Mouse (Mus musculus) megakaryocyte, embryonic 14.5 days (primary cell): ENCODE measurements at regions not wholly inside any gene's neighbourhood (a gene's known extent, or its start where the extent isn't known, plus 50 kb on each side); places are given as distances from the start of the nearest gene placed in this dataset.
"Not testable (repeated sequence)": the region's sequence is repeated elsewhere in the genome, so short reads cannot be mapped to it uniquely, and the experiment has no call there.

Experiments used
- FLI1 ChIP-seq: IDR thresholded peaks from 2 replicates; pipeline ENCODE4 v1.6.1; 2012; ENCODE audit warnings: low read length, inconsistent platforms, mixed read lengths
- GATA1 ChIP-seq: IDR thresholded peaks from 3 replicates; pipeline ENCODE4 v1.6.1; 2012; ENCODE audit warnings: mixed read lengths, low read length, inconsistent platforms, borderline replicate concordance

GRCm38 (mm10) chr7:62262174-62262573 is 84.2 kb upstream of the Ndn start:
- not testable (repeated sequence) for TF ChIP-seq GATA1, FLI1
